Mouse (Mus musculus) midbrain, embryonic 11.5 days (tissue): ENCODE measurements around the gene Rhou. TPM values are rescaled to one million over a fixed set of nuclear protein-coding genes. Genes with fewer than 3 reads are reported as not detected.

Experiments
- ATAC-seq: fragments of 200-750 bp; cut with Nextera tagmentation; 2 replicates; pipeline ENCODE4 v1.8.0; 2017; ENCODE audit warnings: moderate TSS enrichment, moderate library complexity; ENCODE audit not compliant: low FRiP score
- DNase-seq: peaks from one replicate; pipeline ENCODE4 v3.0.0; 2015; ENCODE audit warnings: low spot score; ENCODE audit errors: missing footprints
- H3K27ac ChIP-seq: fragments of 300-500 bp; sonication (generic); 2 replicates; pipeline ENCODE4 v1.5.1; 2014; ENCODE audit warnings: low read depth, low read length
- H3K27me3 ChIP-seq: fragments of 300-500 bp; sonication (generic); 2 replicates; pipeline ENCODE4 v1.6.1; 2014; ENCODE audit warnings: mild to moderate bottlenecking, low read length, moderate library complexity, mixed read lengths; ENCODE audit not compliant: control insufficient read depth, insufficient read depth
- H3K36me3 ChIP-seq: fragments of 300-500 bp; sonication (generic); 2 replicates; pipeline ENCODE4 v1.6.1; 2014; ENCODE audit warnings: mild to moderate bottlenecking, low read length, moderate library complexity, mixed read lengths; ENCODE audit not compliant: control insufficient read depth, insufficient read depth
- H3K4me1 ChIP-seq: fragments of 300-500 bp; sonication (generic); 2 replicates; pipeline ENCODE4 v1.6.1; 2014; ENCODE audit warnings: low read length; ENCODE audit not compliant: control insufficient read depth, insufficient read depth
- H3K4me2 ChIP-seq: fragments of 300-500 bp; sonication (generic); 2 replicates; pipeline ENCODE4 v1.6.1; 2014; ENCODE audit warnings: mild to moderate bottlenecking, moderate library complexity
- H3K4me3 ChIP-seq: fragments of 300-500 bp; sonication (generic); 2 replicates; pipeline ENCODE4 v1.5.1; 2014; ENCODE audit warnings: low read depth, low read length
- H3K9ac ChIP-seq: fragments of 300-500 bp; sonication (generic); 2 replicates; pipeline ENCODE4 v1.6.1; 2014; ENCODE audit warnings: low read length
- H3K9me3 ChIP-seq: fragments of 300-500 bp; sonication (generic); 2 replicates; pipeline ENCODE4 v1.6.1; 2016; ENCODE audit warnings: low read length; ENCODE audit not compliant: control insufficient read depth
- WGBS: fragments of 180-500 bp; shearing (Covaris S2); extraction: QIAGEN DNeasy Blood & Tissue Kit; methylation state at CpG from one replicate; pipeline ENCODE4 v1.1.7; 2014; 5-methylcytosine and 5-hydroxymethylcytosine counted together
- polyA plus RNA-seq: library from polyadenylated mRNA; unstranded; fragments of >200 nt; fragmentation: Nextera tagmentation; extraction: Ambion mirVana; gene quantifications from 2 replicates; pipeline ENCODE4 v1.2.1, GENCODE M21; 2014

Rhou gene
- polyA plus RNA-seq, 1 experiment from 2014 or later: 8.3 TPM

DNA sequence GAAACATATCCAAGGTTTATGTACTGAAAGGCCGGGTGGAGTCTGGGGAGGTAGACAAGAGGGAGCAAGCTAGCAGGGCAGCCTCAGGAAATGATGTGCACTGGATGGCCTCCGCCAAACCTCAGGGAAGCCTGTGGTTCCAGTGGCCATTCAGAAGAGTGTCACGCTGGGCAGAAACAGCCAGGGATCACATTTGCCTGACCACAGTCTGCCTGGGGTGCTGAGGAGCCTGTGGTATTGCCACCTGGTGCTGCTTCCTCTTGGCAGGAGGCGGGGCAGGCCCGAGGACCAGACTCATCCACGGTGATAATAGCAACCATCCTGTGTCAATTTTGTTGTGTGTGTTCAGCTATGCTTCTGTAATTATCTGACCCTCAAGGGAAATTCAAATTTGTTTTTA, 18.9 kb downstream of the Rhou start:
- no peaks in the 10 kb centered on the region for H3K4me1 ChIP-seq
- no peaks in the 10 kb centered on the region for H3K9me3 ChIP-seq
- WGBS: 69% methylated on average over 6 of the region's 6 CpGs

DNA sequence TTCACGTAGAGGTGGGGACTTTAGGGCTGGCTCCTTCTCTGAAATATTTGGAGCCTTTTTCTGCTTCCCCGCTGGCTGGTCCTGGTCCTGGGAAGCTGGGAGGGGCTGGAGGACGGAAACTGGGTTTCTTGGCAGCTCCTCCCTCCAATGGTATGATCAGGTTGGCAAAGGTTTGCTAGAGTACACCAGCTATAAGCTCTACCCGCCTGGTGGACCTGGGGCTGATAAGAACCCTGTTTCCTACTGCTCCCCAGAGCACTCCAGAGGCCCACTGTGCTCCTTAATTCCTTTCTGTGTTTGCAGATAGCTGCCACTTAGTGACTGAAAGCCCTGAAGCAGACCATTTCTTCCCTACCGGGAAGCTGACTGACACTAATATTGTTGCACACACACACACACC, 21.9 kb downstream of the Rhou start:
- Histone ChIP-seq H3K9me3 (no peaks in the 10 kb centered on the region), H3K4me1 (no peaks in the 10 kb centered on the region), H3K9ac (no peak overlapping the region), H3K27me3 (no peaks in the 10 kb centered on the region), H3K4me3 (no peak overlapping the region), H3K27ac (no peak overlapping the region), H3K36me3 (no peaks in the 10 kb centered on the region), H3K4me2 (no peak overlapping the region)
- WGBS: 67% methylated on average over 5 of the region's 5 CpGs
- ATAC-seq (no peak), DNase-seq (no peak)

More for the DNA sequence above, 18.9 kb downstream of the Rhou start:
- Histone ChIP-seq H3K4me2 (no peak overlapping the region), H3K27ac (no peak overlapping the region), H3K27me3 (no peaks in the 10 kb centered on the region), H3K9ac (no peak overlapping the region), H3K36me3 (no peaks in the 10 kb centered on the region), H3K4me3 (no peak overlapping the region)
- no peak for DNase-seq
- no peak for ATAC-seq

DNA sequence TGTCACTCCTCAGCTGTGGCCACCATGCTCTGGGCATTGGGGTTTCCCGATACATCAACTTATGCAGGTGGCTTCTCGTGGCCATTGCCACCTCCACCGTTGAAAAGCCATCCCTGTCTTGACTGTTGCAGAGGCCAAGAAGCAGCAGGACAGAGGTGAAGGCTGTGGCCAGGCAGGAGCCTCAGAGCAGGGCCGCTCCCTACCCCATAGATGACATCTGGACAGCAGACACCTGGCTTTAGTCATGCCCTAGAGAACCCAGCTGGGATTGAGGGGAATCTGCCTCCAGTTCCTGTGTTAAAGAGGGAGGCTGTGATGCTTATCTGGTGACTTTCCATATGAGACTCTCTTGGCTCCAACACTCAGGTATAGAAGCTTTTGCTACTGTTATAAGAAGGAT, 24.7 kb downstream of the Rhou start:
- Histone ChIP-seq H3K9me3 (no peaks in the 10 kb centered on the region), H3K27me3 (no peaks in the 10 kb centered on the region; the same call in 1 of the 2 replicates), H3K4me3 (no peak overlapping the region), H3K4me2 (no peak overlapping the region), H3K36me3 (no peaks in the 10 kb centered on the region), H3K4me1 (no peaks in the 10 kb centered on the region), H3K9ac (no peak overlapping the region), H3K27ac (no peak overlapping the region)
- WGBS: 90% methylated on average over 4 of the region's 4 CpGs
- ATAC-seq: no peak
- DNase-seq: no peak

DNA sequence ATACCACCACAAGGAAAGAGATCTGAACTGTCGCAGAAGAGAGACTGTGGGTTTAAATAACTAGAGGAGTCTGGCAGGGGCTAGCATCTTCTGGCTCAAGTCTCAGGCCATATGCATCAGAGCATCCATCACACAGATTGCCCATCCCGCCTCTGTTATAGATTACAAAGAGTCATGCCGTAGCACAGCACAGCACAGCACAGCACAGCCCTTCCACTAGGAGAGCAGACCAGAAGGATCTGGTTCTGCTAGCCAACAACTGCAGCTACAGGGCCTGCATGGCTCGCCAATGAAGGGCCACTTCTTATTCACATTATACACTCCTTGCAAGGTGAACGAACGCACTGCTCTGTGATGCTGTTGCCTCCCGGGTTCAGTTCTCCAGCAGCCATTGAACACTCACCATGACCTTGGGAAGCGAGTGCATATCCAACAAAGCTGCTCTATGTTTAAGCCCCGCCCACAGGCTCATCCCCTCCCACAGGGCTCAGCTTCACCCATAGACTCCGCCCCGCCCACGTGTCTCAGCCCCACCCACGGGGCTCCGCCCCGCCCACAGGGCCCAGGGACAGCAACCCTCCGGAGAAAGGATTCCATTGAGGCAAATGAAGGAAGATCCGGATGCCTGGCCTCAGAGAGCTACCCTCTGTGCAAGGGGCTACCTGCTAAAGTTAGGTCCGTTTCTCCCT, 28.5 kb downstream of the Rhou start:
- peak; percentile 73 for ATAC-seq
- H3K9ac ChIP-seq: no peak overlapping the region
- WGBS: 20% methylated on average over 18 of the region's 18 CpGs
- no peaks in the 10 kb centered on the region for H3K9me3 ChIP-seq
- no peaks in the 10 kb centered on the region; the same call in 1 of the 2 replicates for H3K27me3 ChIP-seq
- H3K4me3 ChIP-seq: no peak overlapping the region
- peak overlapping the region; percentile 4; the same call in 1 of the 2 replicates for H3K4me2 ChIP-seq
- no peak overlapping the region for H3K27ac ChIP-seq
- no peaks in the 10 kb centered on the region for H3K36me3 ChIP-seq
- DNase-seq: peak; percentile 95
- H3K4me1 ChIP-seq: no peaks in the 10 kb centered on the region

DNA sequence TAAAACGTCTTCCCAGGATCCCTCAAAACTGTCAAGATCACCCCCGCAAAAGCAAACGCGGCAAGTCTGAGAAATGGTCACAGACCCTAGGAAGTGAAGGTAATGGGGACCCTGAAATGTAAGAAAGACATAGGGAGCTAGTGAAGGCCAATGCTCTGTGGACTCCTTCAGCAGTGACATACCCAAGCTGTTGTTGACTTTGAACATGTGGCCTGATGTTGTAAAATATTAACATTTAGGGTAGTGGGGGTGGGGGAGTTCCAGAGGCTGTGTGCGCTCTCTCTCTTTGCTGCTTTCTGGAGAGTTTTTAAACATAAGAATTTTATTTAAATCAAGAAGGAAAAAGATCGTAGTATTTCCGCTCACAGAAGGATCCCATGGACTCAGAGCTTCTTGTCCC, 29.6 kb downstream of the Rhou start:
- Histone ChIP-seq H3K4me1 (no peaks in the 10 kb centered on the region), H3K9me3 (no peaks in the 10 kb centered on the region), H3K9ac (no peak overlapping the region), H3K36me3 (no peaks in the 10 kb centered on the region), H3K4me3 (no peak overlapping the region), H3K27me3 (no peaks in the 10 kb centered on the region; the same call in 1 of the 2 replicates), H3K27ac (no peak overlapping the region), H3K4me2 (no peak overlapping the region)
- DNase-seq (no peak), ATAC-seq (no peak)
- WGBS: 61% methylated on average over 7 of the region's 7 CpGs

DNA sequence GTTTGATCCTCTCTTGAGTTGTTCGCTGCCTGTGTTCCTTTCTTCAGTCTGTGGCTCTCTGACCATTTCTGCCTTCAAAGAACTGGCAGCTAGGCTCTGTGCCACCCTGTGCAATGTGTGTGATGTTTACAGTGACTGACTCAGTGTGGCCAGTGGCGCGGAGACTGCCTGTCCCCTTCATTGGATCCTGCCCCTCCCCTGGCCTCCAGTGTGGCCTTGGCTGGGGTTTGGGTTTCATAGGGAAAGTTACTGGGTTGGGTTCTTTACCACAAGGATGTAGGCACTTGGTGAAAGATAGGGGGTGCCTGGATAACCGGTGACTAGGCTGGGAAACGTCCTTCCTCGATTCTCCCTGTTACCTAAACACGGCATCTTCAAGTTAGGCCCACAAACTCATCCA, 31.1 kb downstream of the Rhou start:
- no peak overlapping the region for H3K4me2 ChIP-seq

DNA sequence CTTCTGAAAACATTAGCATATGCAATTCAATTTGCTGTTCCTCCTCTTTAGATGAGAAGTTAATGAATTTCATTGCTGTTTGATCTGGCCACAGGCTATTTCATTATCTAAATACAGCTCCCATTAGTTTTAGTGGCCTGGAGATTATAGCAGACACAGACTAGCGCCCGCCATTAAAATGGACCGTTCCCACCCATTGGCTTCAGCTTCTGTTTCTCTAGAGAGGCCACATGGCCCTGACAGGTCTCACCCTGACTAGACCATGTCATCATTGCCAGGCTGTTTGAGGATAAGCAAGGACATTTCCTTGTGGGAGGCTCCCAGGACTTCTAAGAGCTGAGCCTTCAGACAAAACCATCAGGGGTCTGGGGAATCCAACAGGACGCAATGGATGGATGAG, 31.7 kb downstream of the Rhou start:
- no peak for DNase-seq
- ATAC-seq: no peak
- no peaks in the 10 kb centered on the region for H3K4me1 ChIP-seq
- H3K9ac ChIP-seq: no peak overlapping the region
- H3K36me3 ChIP-seq: no peaks in the 10 kb centered on the region
- H3K9me3 ChIP-seq: no peaks in the 10 kb centered on the region
- WGBS: 89% methylated on average over 4 of the region's 4 CpGs
- no peak overlapping the region for H3K27ac ChIP-seq
- no peak overlapping the region for H3K4me3 ChIP-seq
- no peak overlapping the region for H3K4me2 ChIP-seq
- H3K27me3 ChIP-seq: no peaks in the 10 kb centered on the region; the same call in none of the 2 replicates

More for the DNA sequence above, 31.1 kb downstream of the Rhou start:
- H3K4me3 ChIP-seq: no peak overlapping the region
- 92% methylated on average over 7 of the region's 7 CpGs for WGBS
- H3K9ac ChIP-seq: no peak overlapping the region
- no peak overlapping the region for H3K27ac ChIP-seq
- DNase-seq: no peak
- H3K27me3 ChIP-seq: no peaks in the 10 kb centered on the region; the same call in none of the 2 replicates
- H3K36me3 ChIP-seq: no peaks in the 10 kb centered on the region
- ATAC-seq: no peak
- no peaks in the 10 kb centered on the region for H3K4me1 ChIP-seq
- no peaks in the 10 kb centered on the region for H3K9me3 ChIP-seq

DNA sequence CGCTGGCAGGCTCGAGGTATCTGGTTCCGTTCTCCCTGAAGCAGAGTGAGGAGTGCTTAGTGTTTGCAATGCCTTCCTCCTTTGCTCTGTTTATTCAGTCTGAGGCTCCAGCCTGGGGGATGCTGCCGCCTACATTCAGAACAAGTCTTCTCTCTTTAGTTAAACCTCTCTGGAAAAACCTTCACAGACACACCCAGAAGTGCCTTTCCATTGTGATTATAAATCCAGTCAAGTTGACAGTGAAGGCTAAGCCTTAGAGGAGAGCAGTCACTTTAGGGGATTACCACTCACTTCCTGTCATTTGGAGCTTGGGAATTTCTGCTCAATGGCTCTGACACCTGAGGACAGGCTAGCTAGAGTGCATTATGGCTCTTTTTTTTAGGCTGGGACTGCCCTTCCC, 34.1 kb downstream of the Rhou start:
- no peak overlapping the region for H3K27ac ChIP-seq
- DNase-seq: peak; percentile 35
- H3K27me3 ChIP-seq: no peaks in the 10 kb centered on the region; the same call in none of the 2 replicates
- no peak overlapping the region for H3K4me3 ChIP-seq
- H3K4me1 ChIP-seq: no peaks in the 10 kb centered on the region
- no peaks in the 10 kb centered on the region for H3K36me3 ChIP-seq
- H3K9me3 ChIP-seq: no peaks in the 10 kb centered on the region
- H3K9ac ChIP-seq: no peak overlapping the region
- no peak overlapping the region for H3K4me2 ChIP-seq
- ATAC-seq: no peak
- 56% methylated on average over 4 of the region's 4 CpGs for WGBS

DNA sequence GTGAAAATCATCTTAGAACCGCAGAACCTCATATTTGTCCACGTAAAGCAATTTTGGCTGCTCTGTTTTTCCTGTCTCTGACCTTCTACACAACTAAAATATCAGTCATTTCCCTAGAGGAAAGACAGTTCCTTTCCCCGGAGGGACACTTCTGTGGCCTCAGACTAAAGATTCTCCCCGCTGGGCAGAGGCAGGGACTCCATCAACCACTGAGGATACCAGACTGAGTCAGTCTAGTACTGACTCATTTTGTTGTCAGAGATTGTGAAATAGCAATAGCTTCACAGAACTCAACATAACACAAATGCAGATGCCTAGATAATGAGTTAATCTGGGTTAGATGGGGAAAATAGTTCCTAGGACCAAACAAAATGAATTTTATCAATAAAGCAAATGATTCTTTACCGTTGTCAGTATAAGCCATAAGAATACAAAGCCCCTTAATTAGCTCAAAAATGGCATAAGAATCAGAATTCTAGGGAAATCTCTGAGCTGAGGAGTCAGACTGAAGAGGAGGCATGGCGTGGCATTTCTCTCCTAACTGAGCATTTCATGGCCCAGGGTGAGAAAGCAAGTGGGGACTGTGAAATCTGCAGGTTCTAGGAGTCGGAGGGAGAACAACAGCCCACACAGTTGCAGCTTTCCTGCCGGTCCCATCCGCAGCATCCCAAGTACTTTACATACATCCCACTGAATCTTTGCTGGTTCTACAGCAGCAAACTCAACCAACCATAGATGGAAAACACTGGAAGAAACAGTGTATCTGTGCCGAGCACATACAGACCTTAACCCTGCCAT, 38.6 kb downstream of the Rhou start:
- DNase-seq: peak; percentile 62
- Histone ChIP-seq H3K27ac (no peak overlapping the region), H3K36me3 (no peaks in the 10 kb centered on the region), H3K4me3 (no peak overlapping the region), H3K27me3 (no peaks in the 10 kb centered on the region; the same call in 1 of the 2 replicates), H3K9me3 (no peaks in the 10 kb centered on the region), H3K4me1 (no peaks in the 10 kb centered on the region), H3K9ac (no peak overlapping the region), H3K4me2 (no peak overlapping the region)
- 84% methylated on average over 10 of the region's 10 CpGs for WGBS
- no peak for ATAC-seq
